Mouse (Mus musculus) NIH3T3 (cell line): ENCODE measurements around the gene Nae1.
"Not testable (repeated sequence)": the region's sequence is repeated elsewhere in the genome, so short reads cannot be mapped to it uniquely, and the experiment has no call there.

Source experiments
- DNase-seq: peaks from one replicate; pipeline ENCODE4 v3.0.0-alpha.2; 2012; ENCODE audit warnings: low read depth

Gene Nae1

GRCm38 (mm10) chr8:104533971-104534778 is at the start of gene Nae1, which contains the start of gene Car7:
TSS of gene Nae1 (minus strand) at chr8:104534637.
TSS of gene Car7 (plus strand) at chr8:104534689.
- DNase-seq: peak; percentile 98

GRCm38 (mm10) chr8:104577606-104578005 is 43.2 kb upstream of the Nae1 start:
- not testable (repeated sequence) for DNase-seq

GRCm38 (mm10) chr8:104576820-104577219 is 42.4 kb upstream of the Nae1 start:
- no peak for DNase-seq

- peak; percentile 86 for DNase-seq
Observed at GRCm38 (mm10) chr8:104570436-104571343, 36.3 kb upstream of the Nae1 start.

DNA sequence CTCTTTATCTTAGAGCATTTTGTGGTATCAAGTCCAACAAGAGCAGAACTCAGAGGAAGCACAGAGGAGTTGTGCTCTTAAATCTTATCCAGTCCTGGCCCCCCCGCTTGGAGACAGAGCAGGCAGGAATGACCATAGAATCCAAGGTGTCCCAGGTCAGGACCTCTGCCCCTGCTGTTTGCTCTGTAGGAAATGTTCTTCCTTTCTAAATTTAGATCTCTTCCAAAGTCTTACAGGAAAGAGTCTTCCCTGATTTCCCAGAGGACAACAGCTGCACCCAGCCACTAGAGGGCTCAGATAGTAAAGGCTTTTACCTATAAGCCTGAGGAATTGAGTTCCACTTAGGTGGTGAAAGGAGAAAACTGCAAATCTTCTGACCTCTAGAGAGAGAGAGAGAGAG is 35.1 kb upstream of the Nae1 start:
- peak; percentile 58 for DNase-seq

DNA sequence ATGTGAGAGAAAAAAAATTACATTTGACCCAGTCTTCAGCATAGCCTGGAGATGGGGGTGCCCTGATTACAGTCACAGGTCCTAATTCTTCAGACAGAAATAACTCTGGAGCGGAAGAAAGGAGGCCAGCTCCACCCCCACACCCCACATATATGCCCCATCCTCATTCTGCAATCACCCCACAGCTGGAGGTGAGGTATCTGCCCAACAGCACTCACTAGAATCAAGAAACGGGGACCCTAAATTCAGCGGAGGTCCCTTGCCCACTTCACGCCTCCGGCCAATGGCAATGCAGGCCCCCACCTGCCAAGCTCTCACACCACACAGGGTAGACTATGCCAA is 31.0 kb upstream of the Nae1 start:
- no peak for DNase-seq

DNA sequence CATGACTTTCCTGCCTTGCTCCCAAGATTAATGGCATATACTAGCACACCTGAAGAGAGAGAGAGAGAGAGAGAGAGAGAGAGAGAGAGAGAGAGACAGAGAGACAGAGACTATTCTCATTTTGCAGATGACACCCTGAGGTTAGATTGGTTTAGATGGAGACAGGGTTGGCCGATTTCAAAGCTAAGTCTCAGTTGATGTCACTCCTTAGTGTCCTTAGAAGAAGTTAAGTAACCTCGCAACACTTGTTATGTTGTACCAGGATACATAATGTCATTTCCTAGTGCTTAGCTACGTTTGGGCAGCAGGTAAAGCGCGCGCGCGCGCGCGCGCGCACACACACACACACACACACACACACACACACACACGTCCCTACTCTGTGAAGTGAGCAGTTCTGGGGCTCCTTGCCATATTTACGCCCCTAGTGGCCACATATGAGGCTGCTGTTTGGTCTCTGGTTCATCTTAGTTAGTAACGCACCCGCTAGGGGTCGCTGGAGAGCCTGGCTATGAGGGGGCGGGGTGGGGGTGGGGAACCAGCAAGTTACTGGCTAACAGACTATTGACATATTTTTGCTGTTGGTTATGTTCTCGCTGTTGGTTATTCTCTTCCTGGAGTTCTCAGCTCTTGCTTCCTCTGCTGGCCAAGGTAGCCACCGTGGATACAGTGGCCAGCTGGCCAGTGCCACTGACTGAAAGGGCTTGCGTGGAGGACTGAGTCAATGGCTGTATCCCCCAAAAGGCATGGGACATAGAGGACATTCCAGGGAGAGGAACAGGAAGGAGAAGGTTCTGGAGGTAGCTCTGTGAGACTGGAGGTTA is 30.4 kb upstream of the Nae1 start:
- DNase-seq: peak; percentile 95

GRCm38 (mm10) chr8:104560731-104561130 is 26.3 kb upstream of the Nae1 start:
- no peak for DNase-seq

- no peak for DNase-seq
Observed at GRCm38 (mm10) chr8:104557226-104557625, 22.8 kb upstream of the Nae1 start.

GRCm38 (mm10) chr8:104555191-104555590 is 20.8 kb upstream of the Nae1 start:
- no peak for DNase-seq

DNA sequence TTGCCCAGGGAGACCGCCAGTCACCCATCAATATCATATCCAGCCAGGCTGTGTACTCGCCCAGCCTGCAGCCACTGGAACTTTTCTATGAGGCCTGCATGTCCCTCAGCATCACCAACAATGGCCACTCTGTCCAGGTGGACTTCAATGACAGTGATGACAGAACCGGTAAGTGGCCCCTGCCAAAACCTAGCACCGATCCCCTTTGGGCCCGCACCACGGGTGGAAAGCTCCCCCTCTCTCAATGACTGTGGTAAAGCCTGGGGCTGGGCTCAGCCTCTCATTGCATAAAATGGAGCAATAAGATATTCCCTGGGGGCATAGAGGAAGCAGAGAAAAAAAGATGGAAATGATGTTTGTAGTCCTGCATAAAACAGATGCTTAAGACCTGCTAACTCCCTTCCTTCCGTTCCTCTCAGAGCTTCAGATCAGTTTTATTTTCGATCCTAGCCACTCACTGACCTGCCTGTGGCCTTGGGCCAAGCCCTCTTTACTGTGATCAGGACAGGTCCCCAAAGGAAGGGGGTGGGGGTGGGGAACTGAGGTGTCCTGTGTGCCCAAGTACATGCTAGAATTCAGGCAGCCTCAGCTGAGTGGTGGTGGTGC is 9.1 kb upstream of the Nae1 start:
- DNase-seq: no peak

DNA sequence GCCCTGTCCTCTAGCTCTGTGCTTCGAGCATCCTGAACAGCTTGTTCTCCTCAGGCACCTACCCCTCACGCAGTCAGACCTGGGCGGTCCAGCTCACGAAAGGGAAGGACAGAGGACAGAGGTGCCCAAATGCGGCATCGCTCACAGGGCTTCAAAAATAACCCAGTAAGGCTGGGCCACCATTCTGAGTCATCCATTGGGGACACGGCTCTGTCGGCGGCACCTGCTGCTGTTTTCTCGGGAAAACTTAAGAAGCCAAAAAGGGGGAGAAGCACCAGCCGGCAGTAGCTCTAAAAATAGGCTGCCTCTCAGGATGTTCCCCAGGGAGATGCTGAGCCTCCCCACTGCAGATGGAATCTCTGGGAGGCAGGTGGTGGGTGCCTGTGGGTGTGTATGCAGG is 7.7 kb upstream of the Nae1 start:
- no peak for DNase-seq

DNA sequence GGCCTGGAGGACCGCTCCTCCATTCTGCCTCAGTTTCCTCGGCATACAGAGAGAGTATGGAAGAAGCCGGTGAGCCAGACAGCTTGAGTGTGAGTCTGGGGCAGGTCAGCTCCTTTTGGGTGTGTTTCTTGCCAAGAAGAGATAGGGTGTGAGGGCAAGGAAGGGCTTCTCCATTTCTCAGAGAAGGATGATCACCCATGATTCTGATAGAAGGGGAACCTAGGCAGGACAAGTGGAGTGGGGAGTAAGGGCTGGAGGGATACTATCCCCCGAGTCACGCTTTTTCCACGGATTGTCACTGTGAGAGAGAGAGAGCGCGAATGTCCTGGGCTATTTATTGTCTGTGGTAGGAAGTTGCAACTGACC is 7.1 kb upstream of the Nae1 start:
- DNase-seq: no peak

GRCm38 (mm10) chr8:104540710-104541514 is 6.5 kb upstream of the Nae1 start:
- no peak for DNase-seq

DNA sequence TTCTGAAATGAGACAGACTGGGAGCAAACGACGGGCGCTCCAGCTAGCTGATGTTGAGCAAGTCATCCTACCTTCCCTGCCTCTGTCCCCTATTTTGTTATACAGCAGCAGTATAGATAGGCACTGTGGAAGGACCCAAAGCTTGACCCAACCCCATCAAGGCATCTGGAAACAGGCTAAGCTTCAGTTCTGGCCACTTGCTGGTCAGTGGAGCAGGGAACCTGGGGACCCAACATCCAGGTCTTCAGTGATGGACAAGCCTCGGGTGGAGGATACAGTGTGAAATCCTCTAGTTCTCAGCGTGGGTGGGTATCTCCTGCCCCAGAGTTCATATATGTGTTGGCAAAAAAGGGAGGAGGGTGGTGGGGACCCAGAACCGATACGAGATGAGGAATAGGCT is 5.8 kb upstream of the Nae1 start:
- no peak for DNase-seq

DNA sequence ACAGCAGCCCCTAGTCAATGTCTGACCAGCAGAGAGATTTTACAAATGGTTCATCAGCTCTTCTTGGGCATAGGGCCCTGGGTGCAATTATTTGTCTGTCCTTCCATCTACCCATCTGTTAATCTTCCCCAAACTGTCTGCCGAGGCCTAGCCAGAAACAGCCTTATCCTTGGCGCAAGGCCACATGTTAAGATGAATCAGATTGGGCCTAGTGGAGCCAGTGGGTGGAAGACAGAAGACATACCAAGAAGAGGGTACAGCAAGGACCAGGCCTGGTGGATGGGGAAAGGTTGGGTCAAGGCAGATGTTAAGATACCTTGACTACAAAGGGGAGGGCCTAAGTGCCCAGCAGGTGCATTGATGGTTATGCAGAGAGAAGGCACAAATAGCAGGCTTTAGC is 5.1 kb upstream of the Nae1 start:
- peak; percentile 30 for DNase-seq

- no peak for DNase-seq
Observed at GRCm38 (mm10) chr8:104538896-104539295, 4.5 kb upstream of the Nae1 start.

- no peak for DNase-seq
Observed at GRCm38 (mm10) chr8:104536028-104536427, 1.6 kb upstream of the Nae1 start.

- DNase-seq: peak; percentile 11
Observed at GRCm38 (mm10) chr8:104535378-104535777, 941 bp upstream of the Nae1 start.

DNA sequence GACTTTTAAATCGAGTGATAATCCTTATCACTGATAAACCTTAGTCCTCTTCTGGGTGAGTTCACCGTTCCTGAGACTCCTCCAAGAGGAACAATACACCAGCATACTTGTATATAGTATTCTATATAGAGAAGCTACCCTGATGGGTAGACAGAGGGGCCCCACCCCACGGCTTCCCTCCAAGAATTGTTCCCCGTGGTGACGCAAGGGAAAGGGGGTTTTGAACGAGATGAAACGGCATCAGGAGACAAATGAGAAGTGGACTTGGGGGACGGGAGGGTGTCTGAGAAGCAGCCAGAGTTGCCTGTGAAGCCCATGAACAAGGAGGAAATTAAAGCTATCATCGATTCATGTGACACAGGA is 323 bp upstream of the Nae1 start:
- DNase-seq: no peak

DNA sequence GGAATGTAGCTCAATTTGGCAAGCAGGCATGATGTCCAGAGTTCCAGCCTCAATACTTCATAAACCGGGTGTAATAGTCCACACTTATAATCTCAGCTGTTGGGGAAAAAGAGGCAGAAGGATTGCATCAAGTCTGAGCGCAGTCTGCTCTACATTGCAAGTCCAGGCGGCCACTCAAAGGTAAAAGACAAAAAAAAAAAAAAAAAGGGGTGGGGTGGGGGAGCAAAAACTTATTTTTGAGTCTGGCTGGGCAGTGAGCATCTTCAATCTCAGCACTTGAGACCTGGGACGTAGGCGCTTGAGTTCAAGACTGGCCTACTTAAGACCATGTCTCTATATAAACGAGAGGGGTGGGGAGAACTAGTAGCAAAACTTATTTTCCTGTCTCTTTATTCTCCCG is 886 bp downstream of the Nae1 start:
- no peak for DNase-seq
